Mouse (Mus musculus): ENCODE results near the gene Zfp747. TPM values are rescaled to one million over a fixed set of nuclear protein-coding genes. Genes with fewer than 3 reads are reported as not detected.
"Not testable (repeated sequence)": the region's sequence is repeated elsewhere in the genome, so short reads cannot be mapped to it uniquely, and the experiment has no call there.

Gene Zfp747
- polyA plus RNA-seq, 1 experiment from 2014 or later: 5.5 TPM

GRCm38 (mm10) chr7:127406002-127406987, 30.4 kb upstream of the Zfp747 start, which contains the start of gene Zfp764:
Gene Zfp764, minus strand, starts transcription at chr7:127406822.
- Histone ChIP-seq H3K4me3 (replicated peaks; ENCODE audit: low read depth, low read length) (peak within 1 kb of the TSS; percentile 38), H3K27ac (peak within 1 kb of the TSS; percentile 78), H3K4me2 (ENCODE audit: low read length) (peak within 1 kb of the TSS; percentile 68), H3K9ac (ENCODE audit: low read depth, low read length) (peak within 1 kb of the TSS; percentile 59)
- not testable (repeated sequence) for H3K9me3 ChIP-seq (replicated peaks; ENCODE audit: low read length); H3K4me1 ChIP-seq (replicated peaks; ENCODE audit: insufficient read depth, low read length); H3K36me3 ChIP-seq (ENCODE audit: insufficient read depth, low read length); H3K27me3 ChIP-seq (ENCODE audit: insufficient read depth, low read length)
- DNase-seq (ENCODE audit: low spot score) (peak; percentile 96), ATAC-seq (replicated peaks; ENCODE audit: low FRiP score, low read depth) (peak; percentile 88)
- peak; percentile 88 for TF ChIP-seq CTCF (IDR thresholded peaks at IDR 0.05; ENCODE audit: low read depth)
- WGBS: 3% methylated on average over 40 of the region's 40 CpGs

GRCm38 (mm10) chr7:127404101-127404500, 28.3 kb upstream of the Zfp747 start:
- not testable (repeated sequence) for H3K27me3 ChIP-seq (ENCODE audit: insufficient read depth, low read length); H3K4me3 ChIP-seq (replicated peaks; ENCODE audit: low read depth, low read length); DNase-seq (ENCODE audit: low spot score); H3K9me3 ChIP-seq (replicated peaks; ENCODE audit: low read length); H3K9ac ChIP-seq (ENCODE audit: low read depth, low read length); H3K27ac ChIP-seq; H3K4me2 ChIP-seq (ENCODE audit: low read length); ATAC-seq (replicated peaks; ENCODE audit: low FRiP score, low read depth); H3K36me3 ChIP-seq (ENCODE audit: insufficient read depth, low read length); H3K4me1 ChIP-seq (replicated peaks; ENCODE audit: insufficient read depth, low read length)
- 74% methylated on average over 6 of the region's 6 CpGs for WGBS

GRCm38 (mm10) chr7:127402980-127403379, 27.1 kb upstream of the Zfp747 start:
- Histone ChIP-seq H3K27ac (no peak overlapping the region), H3K4me2 (ENCODE audit: low read length) (no peak overlapping the region), H3K36me3 (ENCODE audit: insufficient read depth, low read length) (no peaks in the 10 kb centered on the region), H3K9ac (ENCODE audit: low read depth, low read length) (no peak overlapping the region), H3K9me3 (replicated peaks; ENCODE audit: low read length) (no peaks in the 10 kb centered on the region), H3K4me3 (replicated peaks; ENCODE audit: low read depth, low read length) (no peak overlapping the region), H3K27me3 (ENCODE audit: insufficient read depth, low read length) (no peaks in the 10 kb centered on the region), H3K4me1 (replicated peaks; ENCODE audit: insufficient read depth, low read length) (no peaks in the 10 kb centered on the region)
- WGBS: 57% methylated on average over 2 of the region's 2 CpGs
- ATAC-seq (replicated peaks; ENCODE audit: low FRiP score, low read depth) (no peak), DNase-seq (ENCODE audit: low spot score) (no peak)
- TF ChIP-seq CTCF (IDR thresholded peaks at IDR 0.05; ENCODE audit: low read depth): peak; percentile 13; the same call in 1 of the 2 replicates

- no peak for DNase-seq (ENCODE audit: low spot score)
- no peak for ATAC-seq (replicated peaks; ENCODE audit: low FRiP score, low read depth)
- no peaks in the 10 kb centered on the region for H3K36me3 ChIP-seq (ENCODE audit: insufficient read depth, low read length)
- no peak overlapping the region for H3K4me3 ChIP-seq (replicated peaks; ENCODE audit: low read depth, low read length)
- no peaks in the 10 kb centered on the region for H3K27me3 ChIP-seq (ENCODE audit: insufficient read depth, low read length)
- 55% methylated on average over 3 of the region's 3 CpGs for WGBS
- no peak overlapping the region for H3K27ac ChIP-seq
- H3K4me1 ChIP-seq (replicated peaks; ENCODE audit: insufficient read depth, low read length): no peaks in the 10 kb centered on the region
- no peak for TF ChIP-seq CTCF (IDR thresholded peaks at IDR 0.05; ENCODE audit: low read depth)
- H3K4me2 ChIP-seq (ENCODE audit: low read length): no peak overlapping the region
- no peaks in the 10 kb centered on the region for H3K9me3 ChIP-seq (replicated peaks; ENCODE audit: low read length)
- no peak overlapping the region for H3K9ac ChIP-seq (ENCODE audit: low read depth, low read length)
Observed at GRCm38 (mm10) chr7:127400355-127400754, 24.5 kb upstream of the Zfp747 start.

- DNase-seq (ENCODE audit: low spot score) (no peak), ATAC-seq (replicated peaks; ENCODE audit: low FRiP score, low read depth) (no peak)
- TF ChIP-seq CTCF (IDR thresholded peaks at IDR 0.05; ENCODE audit: low read depth): no peak
- Histone ChIP-seq H3K9ac (ENCODE audit: low read depth, low read length) (peak overlapping the region; percentile 80), H3K27ac (peak overlapping the region; percentile 7; the same call in 1 of the 2 replicates), H3K9me3 (replicated peaks; ENCODE audit: low read length) (no peaks in the 10 kb centered on the region), H3K4me3 (replicated peaks; ENCODE audit: low read depth, low read length) (peak overlapping the region; percentile 66), H3K4me1 (replicated peaks; ENCODE audit: insufficient read depth, low read length) (peaks cover 10% of the 10 kb centered on the region), H3K36me3 (ENCODE audit: insufficient read depth, low read length) (no peaks in the 10 kb centered on the region), H3K4me2 (ENCODE audit: low read length) (peak overlapping the region; percentile 90), H3K27me3 (ENCODE audit: insufficient read depth, low read length) (no peaks in the 10 kb centered on the region)
- 13% methylated on average over 7 of the region's 7 CpGs for WGBS
Observed at GRCm38 (mm10) chr7:127393944-127394333, 18.1 kb upstream of the Zfp747 start.

GRCm38 (mm10) chr7:127393157-127393943, 17.5 kb upstream of the Zfp747 start, which contains the start of gene E430018J23Rik:
Gene E430018J23Rik, minus strand, starts transcription at chr7:127393629.
- under 1% methylated on average over 45 of the region's 45 CpGs for WGBS
- Histone ChIP-seq H3K4me1 (replicated peaks; ENCODE audit: insufficient read depth, low read length) (peaks cover 10% of the 10 kb centered on the region), H3K9me3 (replicated peaks; ENCODE audit: low read length) (no peaks in the 10 kb centered on the region)

More at GRCm38 (mm10) chr7:127393157-127393943, 17.5 kb upstream of the Zfp747 start, which contains the start of gene E430018J23Rik:
- DNase-seq (ENCODE audit: low spot score) (peak; percentile 98), ATAC-seq (replicated peaks; ENCODE audit: low FRiP score, low read depth) (peak; percentile 92)
- Histone ChIP-seq H3K9ac (ENCODE audit: low read depth, low read length) (peak within 1 kb of the TSS; percentile 80), H3K27me3 (ENCODE audit: insufficient read depth, low read length) (no peaks in the 10 kb centered on the region), H3K36me3 (ENCODE audit: insufficient read depth, low read length) (no peaks in the 10 kb centered on the region), H3K27ac (peak within 1 kb of the TSS; percentile 90), H3K4me2 (ENCODE audit: low read length) (peak within 1 kb of the TSS; percentile 90), H3K4me3 (replicated peaks; ENCODE audit: low read depth, low read length) (peak within 1 kb of the TSS; percentile 66)
- TF ChIP-seq CTCF (IDR thresholded peaks at IDR 0.05; ENCODE audit: low read depth): no peak
